Mouse (Mus musculus) forebrain, embryonic 14.5 days (tissue): ENCODE data around the gene Gm49318. TPM values are rescaled to one million over a fixed set of nuclear protein-coding genes. Genes with fewer than 3 reads are reported as not detected.

Experiments used
- ATAC-seq: fragments of 200-750 bp; cut with Nextera tagmentation; 2 replicates; pipeline ENCODE4 v1.8.0; 2017; ENCODE audit warnings: mild to moderate bottlenecking, moderate library complexity
- DNase-seq: peaks from one replicate; pipeline ENCODE4 v3.0.0-alpha.2; 2015; ENCODE audit warnings: low spot score
- H3K27ac ChIP-seq: fragments of 300-500 bp; sonication (generic); 2 replicates; pipeline ENCODE4 v1.5.1; 2014; ENCODE audit warnings: low read depth, mild to moderate bottlenecking, control low read depth, low read length, moderate library complexity
- H3K27me3 ChIP-seq: fragments of 300-500 bp; sonication (generic); replicated peaks from 2 replicates; pipeline ENCODE4 v1.6.1; 2014; ENCODE audit warnings: low read length, control low read depth, mixed read lengths; ENCODE audit not compliant: control insufficient read depth, insufficient read depth
- H3K36me3 ChIP-seq: fragments of 300-500 bp; sonication (generic); 2 replicates; pipeline ENCODE4 v1.6.1; 2014; ENCODE audit warnings: low read length, control low read depth; ENCODE audit not compliant: control insufficient read depth, insufficient read depth
- H3K4me1 ChIP-seq: fragments of 300-500 bp; sonication (generic); 2 replicates; pipeline ENCODE4 v1.6.1; 2014; ENCODE audit warnings: antibody characterized with exemption, low read length, control low read depth; ENCODE audit not compliant: control insufficient read depth, insufficient read depth
- H3K4me2 ChIP-seq: fragments of 300-500 bp; sonication (generic); 2 replicates; pipeline ENCODE4 v1.6.1; 2014; ENCODE audit warnings: mild to moderate bottlenecking, control low read depth, low read length
- H3K4me3 ChIP-seq: fragments of 300-500 bp; sonication (generic); 2 replicates; pipeline ENCODE4 v1.5.1; 2014; ENCODE audit warnings: low read depth, low read length, control low read depth
- H3K9ac ChIP-seq: fragments of 300-500 bp; sonication (generic); 2 replicates; pipeline ENCODE4 v1.6.1; 2014; ENCODE audit warnings: mild to moderate bottlenecking, low read length, control low read depth, moderate library complexity
- H3K9me3 ChIP-seq: fragments of 300-500 bp; sonication (generic); replicated peaks from 2 replicates; pipeline ENCODE4 v1.6.1; 2016; ENCODE audit warnings: low read length, control low read depth, mixed read lengths; ENCODE audit not compliant: control insufficient read depth
- WGBS: fragments of 180-500 bp; shearing (Covaris S2); extraction: QIAGEN DNeasy Blood & Tissue Kit; methylation state at CpG from one replicate; pipeline ENCODE4 v1.1.7; 2014; 5-methylcytosine and 5-hydroxymethylcytosine counted together
- polyA plus RNA-seq: library from polyadenylated mRNA; unstranded; fragments of >200 nt; fragmentation: Nextera tagmentation; extraction: Ambion mirVana; gene quantifications from 2 replicates; pipeline ENCODE4 v1.2.1, GENCODE M21; 2014

The Gm49318 gene
- polyA plus RNA-seq, 1 experiment from 2014 or later: not detected

- Histone ChIP-seq H3K27me3 (no peaks in the 10 kb centered on the region), H3K27ac (no peak overlapping the region), H3K4me3 (no peak overlapping the region), H3K9ac (no peak overlapping the region), H3K4me2 (no peak overlapping the region), H3K4me1 (no peaks in the 10 kb centered on the region), H3K9me3 (no peaks in the 10 kb centered on the region), H3K36me3 (peaks cover 85% of the 10 kb centered on the region)
- no peak for DNase-seq
- ATAC-seq: no peak
- WGBS: 84% methylated on average over 2 of the region's 2 CpGs
Observed at GRCm38 (mm10) chr9:22061339-22061738, 9.7 kb downstream of the Gm49318 start.

DNA sequence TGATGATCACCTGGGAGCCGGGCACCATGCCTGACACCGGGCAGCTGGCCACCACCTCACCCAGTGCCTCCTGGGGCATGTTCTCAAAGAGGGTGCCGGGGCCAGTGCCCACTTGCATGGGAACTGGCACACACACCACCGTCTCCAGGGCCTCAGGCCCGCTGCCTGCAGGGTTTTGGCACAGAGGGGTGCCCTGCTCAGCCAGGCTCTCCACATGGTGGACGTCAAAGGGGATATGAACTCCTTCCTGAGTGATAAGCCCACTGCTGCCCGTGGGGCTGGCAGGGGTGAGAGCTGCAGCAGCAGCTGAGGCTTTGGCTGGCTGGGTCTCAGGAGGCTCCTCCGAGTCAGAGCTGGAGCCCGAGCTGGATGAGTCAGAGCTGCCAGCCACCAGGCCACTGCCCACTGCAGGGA lies 13.0 kb downstream of the Gm49318 start:
- WGBS: 92% methylated on average over 9 of the region's 9 CpGs
- Histone ChIP-seq H3K9me3 (no peaks in the 10 kb centered on the region), H3K4me2 (no peak overlapping the region), H3K27me3 (no peaks in the 10 kb centered on the region), H3K4me1 (0 out of 2 replicates have a peak, but pooled peaks cover 2% of the 10 kb centered on the region), H3K9ac (no peak overlapping the region), H3K27ac (no peak overlapping the region), H3K4me3 (no peak overlapping the region), H3K36me3 (peaks cover 60% of the 10 kb centered on the region)
- DNase-seq (no peak), ATAC-seq (no peak)

DNA sequence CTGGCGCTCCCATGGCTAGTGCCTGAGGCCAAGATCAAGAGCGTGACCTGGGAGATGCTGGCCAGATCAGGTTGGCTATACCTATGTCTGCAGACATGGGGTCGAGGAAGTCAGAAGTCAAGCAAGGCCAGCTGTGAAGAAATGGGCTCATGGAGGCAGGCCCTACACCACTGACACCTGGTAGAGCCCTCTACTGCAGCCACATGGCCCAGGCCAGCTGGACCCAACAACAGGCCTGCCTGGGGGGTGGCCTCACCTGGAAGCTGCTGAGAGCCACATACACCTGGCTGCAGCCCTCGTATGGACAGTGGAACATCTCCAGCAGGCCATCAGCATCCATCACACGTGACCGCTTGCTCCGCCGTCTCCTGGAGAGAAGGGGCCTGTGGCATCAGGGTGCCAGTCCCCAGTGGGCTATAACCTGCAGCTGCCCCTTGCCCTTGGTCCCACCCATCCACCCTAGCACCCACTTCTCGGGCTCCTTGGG lies 14.0 kb downstream of the Gm49318 start:
- Histone ChIP-seq H3K4me1 (peaks cover 5% of the 10 kb centered on the region), H3K4me2 (no peak overlapping the region), H3K27me3 (no peaks in the 10 kb centered on the region), H3K4me3 (no peak overlapping the region), H3K36me3 (peaks cover 51% of the 10 kb centered on the region), H3K9ac (no peak overlapping the region), H3K27ac (no peak overlapping the region), H3K9me3 (no peaks in the 10 kb centered on the region)
- ATAC-seq (no peak), DNase-seq (no peak)
- 94% methylated on average over 9 of the region's 9 CpGs for WGBS

GRCm38 (mm10) chr9:22056303-22056910 lies 14.7 kb downstream of the Gm49318 start:
- no peak overlapping the region for H3K4me2 ChIP-seq
- DNase-seq (no peak), ATAC-seq (no peak)
- 80% methylated on average over 9 of the region's 9 CpGs for WGBS
- H3K36me3 ChIP-seq: peaks cover 44% of the 10 kb centered on the region
- H3K4me3 ChIP-seq: no peak overlapping the region
- H3K27ac ChIP-seq: no peak overlapping the region
- H3K27me3 ChIP-seq: no peaks in the 10 kb centered on the region
- peaks cover 5% of the 10 kb centered on the region for H3K4me1 ChIP-seq
- H3K9me3 ChIP-seq: no peaks in the 10 kb centered on the region
- H3K9ac ChIP-seq: no peak overlapping the region

DNA sequence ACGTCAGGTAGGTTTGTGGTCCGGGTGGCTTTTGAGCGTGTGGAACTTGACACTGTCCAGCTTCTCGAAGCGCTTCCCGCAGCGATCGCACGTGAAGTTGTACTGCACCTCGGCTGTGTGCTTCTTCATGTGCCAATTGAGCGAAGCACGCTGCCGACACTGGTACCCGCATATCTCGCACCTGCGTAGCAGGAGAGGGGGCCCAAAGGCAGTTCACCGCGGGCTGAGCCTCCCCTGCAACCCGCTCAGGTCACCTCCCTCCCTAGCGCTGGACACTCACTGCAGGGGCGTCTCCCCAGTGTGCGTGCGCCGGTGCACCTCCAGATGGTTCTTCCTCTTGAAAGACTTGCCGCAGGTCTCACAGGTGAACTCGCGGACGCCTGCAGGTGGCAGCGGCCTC lies 15.3 kb downstream of the Gm49318 start:
- no peaks in the 10 kb centered on the region for H3K9me3 ChIP-seq
- no peak overlapping the region for H3K27ac ChIP-seq
- H3K27me3 ChIP-seq: no peaks in the 10 kb centered on the region
- WGBS: 47% methylated on average over 29 of the region's 29 CpGs
- no peak overlapping the region for H3K4me2 ChIP-seq
- H3K4me3 ChIP-seq: no peak overlapping the region
- peaks cover 5% of the 10 kb centered on the region for H3K4me1 ChIP-seq
- DNase-seq (no peak), ATAC-seq (no peak)
- peaks cover 37% of the 10 kb centered on the region for H3K36me3 ChIP-seq
- no peak overlapping the region for H3K9ac ChIP-seq

DNA sequence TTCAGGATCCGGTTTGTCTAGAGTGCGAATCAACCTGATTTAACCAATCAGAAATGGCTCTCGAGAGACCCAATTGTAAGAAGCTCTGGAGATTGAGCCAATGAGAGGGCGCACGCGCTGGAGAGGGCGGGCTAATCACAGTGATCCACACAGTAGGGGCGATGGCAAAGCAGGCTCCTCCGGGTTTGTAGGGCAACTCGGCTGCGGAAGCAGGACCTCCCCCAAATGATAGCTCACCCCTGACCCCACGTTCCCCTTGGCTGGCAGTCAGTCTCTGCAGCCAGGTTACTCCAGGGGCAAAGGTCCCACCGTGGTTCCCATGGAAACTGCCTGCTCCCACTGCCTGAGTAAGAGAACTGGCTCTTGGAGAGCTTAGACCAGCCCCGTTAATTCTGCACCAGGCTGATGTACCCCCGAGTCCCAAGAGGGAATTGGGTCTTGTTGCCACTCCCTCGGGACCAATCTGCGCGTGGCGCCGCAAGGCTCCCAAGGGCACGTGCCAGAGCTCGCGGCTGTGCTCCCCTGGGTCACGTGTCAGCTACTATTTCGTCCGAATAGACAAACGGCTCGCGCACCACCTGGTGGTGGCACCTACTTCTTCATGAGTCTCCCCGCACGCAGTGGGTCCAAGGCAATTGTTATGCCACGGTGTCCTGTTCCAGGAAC lies 16.5 kb downstream of the Gm49318 start:
- H3K27ac ChIP-seq: no peak overlapping the region
- peaks cover 33% of the 10 kb centered on the region for H3K36me3 ChIP-seq
- 2% methylated on average over 32 of the region's 32 CpGs for WGBS
- DNase-seq (peak; percentile 91), ATAC-seq (peak; percentile 13)
- no peaks in the 10 kb centered on the region for H3K27me3 ChIP-seq
- peak overlapping the region; percentile 50 for H3K4me2 ChIP-seq
- no peak overlapping the region for H3K9ac ChIP-seq
- H3K4me3 ChIP-seq: peak overlapping the region; percentile 16; the same call in 1 of the 2 replicates
- H3K4me1 ChIP-seq: peaks cover 7% of the 10 kb centered on the region
- no peaks in the 10 kb centered on the region for H3K9me3 ChIP-seq

GRCm38 (mm10) chr9:22053657-22054056 lies 17.4 kb downstream of the Gm49318 start:
- Histone ChIP-seq H3K27ac (no peak overlapping the region), H3K36me3 (peaks cover 32% of the 10 kb centered on the region), H3K9me3 (no peaks in the 10 kb centered on the region), H3K9ac (no peak overlapping the region), H3K27me3 (no peaks in the 10 kb centered on the region), H3K4me3 (no peak overlapping the region), H3K4me2 (no peak overlapping the region), H3K4me1 (peaks cover 15% of the 10 kb centered on the region)
- DNase-seq (no peak), ATAC-seq (no peak)
- 41% methylated on average over 7 of the region's 7 CpGs for WGBS

- Histone ChIP-seq H3K4me3 (peak within 1 kb of the TSS; percentile 97), H3K9ac (peak within 1 kb of the TSS; percentile 98), H3K4me1 (peaks cover 30% of the 10 kb centered on the region), H3K36me3 (peaks cover 15% of the 10 kb centered on the region), H3K27me3 (no peaks in the 10 kb centered on the region), H3K9me3 (no peaks in the 10 kb centered on the region), H3K27ac (peak within 1 kb of the TSS; percentile 94), H3K4me2 (peak within 1 kb of the TSS; percentile 78)
- peak; percentile 95 for DNase-seq
- peak; percentile 89 for ATAC-seq
- 1% methylated on average over 24 of the region's 28 CpGs for WGBS
Observed at GRCm38 (mm10) chr9:22051958-22052254, 19.2 kb downstream of the Gm49318 start, which contains the start of gene Elavl3. Elavl3 (minus strand) TSS chr9:22052023.
